Mouse (Mus musculus) thymus, postnatal 25 days (tissue): Measurements from ENCODE around the gene Mrps23.

ENCODE experiments used
- DNase-seq: peaks from one replicate; pipeline ENCODE4 v3.0.0; 2022

The Mrps23 gene

GRCm38 (mm10) chr11:88213757-88214156 is 9.6 kb downstream of the Mrps23 start:
- DNase-seq = no peak

- no peak for DNase-seq
Observed at GRCm38 (mm10) chr11:88214881-88215831, 11.0 kb downstream of the Mrps23 start.

- DNase-seq = peak; percentile 56
Observed at GRCm38 (mm10) chr11:88216231-88216685, 12.1 kb downstream of the Mrps23 start.

- no peak for DNase-seq
Observed at GRCm38 (mm10) chr11:88218155-88218554, 14.0 kb downstream of the Mrps23 start.

DNA sequence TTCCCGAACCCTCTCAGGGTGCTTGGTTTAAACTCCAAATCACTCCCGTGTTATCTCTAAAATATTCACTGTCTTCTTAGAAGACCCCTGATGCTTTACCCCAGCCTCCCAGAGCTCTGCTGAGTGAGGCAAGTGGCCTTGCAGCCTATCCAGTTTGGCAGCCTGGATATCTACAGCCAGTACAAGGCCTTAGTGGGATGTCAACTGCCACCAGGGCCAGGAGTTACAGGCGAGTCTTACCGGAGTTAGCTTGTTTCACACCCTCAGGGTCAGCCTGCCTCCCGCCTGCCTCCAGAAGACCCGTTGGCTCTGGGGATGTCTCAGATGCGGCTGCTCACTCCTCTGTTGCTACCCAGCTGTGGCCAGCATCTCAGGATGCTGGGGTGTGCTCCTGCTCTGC is 14.4 kb downstream of the Mrps23 start:
- no peak for DNase-seq

- no peak for DNase-seq
Observed at GRCm38 (mm10) chr11:88221929-88222475, 17.8 kb downstream of the Mrps23 start.

- DNase-seq = no peak
Observed at GRCm38 (mm10) chr11:88227001-88227957, 23.1 kb downstream of the Mrps23 start.

DNA sequence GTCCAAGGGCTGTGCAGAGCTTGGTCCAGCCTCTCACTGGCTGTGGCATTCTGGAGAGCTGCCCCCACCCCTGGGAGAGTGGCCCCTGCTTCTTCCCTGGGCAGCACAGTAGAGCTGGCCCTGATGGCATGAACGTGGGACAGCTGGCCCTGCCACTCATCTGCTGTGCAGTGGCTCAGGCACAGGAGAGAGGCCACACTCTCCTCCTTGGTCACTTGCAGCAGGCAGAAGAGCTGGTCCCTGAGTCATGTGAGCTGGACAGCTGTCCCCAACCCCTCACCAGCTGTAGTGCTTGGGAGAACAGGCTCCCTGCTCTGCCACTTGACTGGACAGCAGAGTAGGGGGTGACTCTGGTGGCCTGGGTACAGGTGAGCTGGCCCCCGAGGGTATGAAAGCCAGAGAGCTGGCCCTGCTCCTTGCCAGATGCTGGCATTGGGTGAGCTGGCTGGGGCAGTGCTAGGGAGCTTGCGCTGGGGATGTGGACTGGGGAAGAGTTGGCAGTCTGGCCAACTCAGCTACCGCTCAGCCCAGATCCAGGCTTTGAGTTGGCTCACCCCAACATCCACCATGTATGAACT is 27.1 kb downstream of the Mrps23 start:
- no peak for DNase-seq

- DNase-seq = peak; percentile 44
Observed at GRCm38 (mm10) chr11:88233528-88234427, 29.6 kb downstream of the Mrps23 start.

DNA sequence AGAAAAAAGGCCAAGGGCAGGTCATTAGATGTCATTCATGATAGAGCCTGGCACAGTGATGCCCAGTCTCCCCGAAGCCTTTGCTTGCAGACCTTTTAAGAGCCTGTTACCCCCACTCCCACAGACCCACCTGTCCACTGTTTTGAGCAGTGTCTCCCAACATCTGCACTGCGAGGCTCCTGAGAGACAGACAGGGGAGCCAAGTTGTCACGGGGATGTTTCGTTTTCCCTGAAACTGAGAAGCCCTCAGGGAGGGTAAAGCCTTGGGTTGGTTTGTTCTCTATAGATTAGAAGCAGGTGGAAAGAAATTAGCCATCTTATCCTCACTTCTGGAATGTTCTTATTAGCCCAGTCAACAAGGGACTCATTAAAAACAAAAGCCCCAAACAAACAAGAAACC is 30.6 kb downstream of the Mrps23 start:
- DNase-seq = no peak

DNA sequence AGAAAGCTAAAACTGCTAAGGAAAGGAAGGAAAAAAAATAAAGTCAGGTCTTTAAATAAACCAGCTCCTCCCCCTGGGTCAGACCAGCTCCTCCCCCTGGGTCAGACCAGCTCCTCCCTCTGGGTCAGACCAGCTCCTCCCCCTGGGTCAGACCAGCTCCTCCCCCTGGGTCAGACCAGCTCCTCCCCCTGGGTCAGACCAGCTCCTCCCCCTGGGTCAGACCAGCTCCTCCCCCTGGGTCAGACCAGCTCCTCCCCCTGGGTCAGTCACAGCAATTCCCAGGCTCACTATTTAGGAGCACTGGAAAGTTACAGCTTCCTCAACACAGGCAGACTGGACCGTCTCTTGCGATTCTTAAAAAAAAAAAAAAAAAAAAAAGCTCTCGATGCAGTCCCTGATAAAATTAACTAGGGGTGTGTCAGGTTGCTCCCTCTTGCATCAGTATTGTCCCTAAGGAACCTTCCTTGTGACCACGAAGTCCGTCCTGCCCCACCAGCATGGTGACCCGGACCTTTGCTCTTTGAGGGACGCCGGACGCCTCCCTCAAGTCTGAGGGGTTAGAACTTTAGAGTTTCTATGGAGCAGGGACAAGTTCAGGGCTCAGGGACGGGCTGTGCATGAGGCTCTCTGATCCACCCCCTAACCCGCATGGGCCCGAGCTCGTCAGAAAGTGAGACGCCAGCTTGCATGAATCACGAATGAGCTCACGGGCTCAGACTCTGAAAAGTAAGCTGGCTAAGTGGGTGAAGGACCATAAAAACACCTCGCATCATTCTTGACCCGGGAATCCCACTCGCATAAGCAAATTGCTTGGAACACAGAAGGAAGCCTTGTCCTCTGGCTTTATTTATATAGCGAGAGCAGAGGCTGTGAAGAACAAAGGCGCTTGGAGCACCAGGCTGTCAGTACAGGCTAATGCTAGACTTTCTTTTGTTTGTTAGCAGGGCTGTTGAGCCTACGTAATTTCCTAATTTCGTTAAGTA is 31.3 kb downstream of the Mrps23 start:
- no peak for DNase-seq

DNA sequence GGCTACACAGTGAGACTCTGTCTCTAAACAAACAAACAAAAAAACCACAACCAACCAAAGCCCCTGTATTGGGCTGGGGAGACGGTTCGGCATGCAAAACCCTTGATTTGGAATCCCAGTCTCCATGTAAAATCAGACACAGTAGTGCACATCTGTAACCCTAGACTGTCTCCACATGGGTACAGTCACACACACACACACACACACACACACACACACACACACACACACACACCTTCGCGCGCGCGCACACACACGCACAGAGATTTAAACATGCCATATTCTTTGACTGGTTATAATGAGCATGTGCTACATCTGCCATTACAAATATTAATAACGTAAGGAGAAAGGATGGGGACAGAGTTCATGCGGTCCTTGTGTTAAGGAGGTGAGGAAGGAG is 36.1 kb downstream of the Mrps23 start:
- no peak for DNase-seq

DNA sequence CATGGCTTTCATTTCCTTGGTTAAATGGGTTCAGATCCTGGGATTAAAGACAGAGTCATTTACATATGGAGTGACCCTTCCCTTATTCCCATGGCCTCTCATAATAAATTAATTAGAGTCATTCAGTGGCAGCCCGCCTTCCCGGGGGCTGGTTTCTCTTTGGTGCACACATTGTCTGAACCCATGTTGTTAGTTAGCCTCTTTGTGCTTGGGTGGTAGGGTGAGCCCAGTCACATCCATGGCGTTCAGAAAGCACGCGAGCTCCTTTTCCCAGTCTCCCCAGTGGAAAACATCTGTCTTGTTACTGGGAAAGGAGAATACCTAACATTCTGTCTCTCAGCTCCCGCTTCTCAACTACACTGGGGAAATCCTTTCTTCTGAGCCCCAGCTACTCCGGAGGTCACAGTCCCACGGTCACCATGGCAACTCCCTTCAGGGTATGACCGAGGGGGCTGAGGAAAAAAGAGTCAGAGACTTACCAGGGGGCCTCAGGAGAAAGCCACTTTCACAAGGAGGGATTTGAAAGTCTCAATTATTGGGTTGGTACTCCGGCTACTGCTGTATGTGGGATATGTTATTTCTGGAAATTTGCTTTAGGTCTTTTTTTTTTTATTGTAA is 36.7 kb downstream of the Mrps23 start:
- DNase-seq = no peak

- no peak for DNase-seq
Observed at GRCm38 (mm10) chr11:88241468-88242301, 37.5 kb downstream of the Mrps23 start.

DNA sequence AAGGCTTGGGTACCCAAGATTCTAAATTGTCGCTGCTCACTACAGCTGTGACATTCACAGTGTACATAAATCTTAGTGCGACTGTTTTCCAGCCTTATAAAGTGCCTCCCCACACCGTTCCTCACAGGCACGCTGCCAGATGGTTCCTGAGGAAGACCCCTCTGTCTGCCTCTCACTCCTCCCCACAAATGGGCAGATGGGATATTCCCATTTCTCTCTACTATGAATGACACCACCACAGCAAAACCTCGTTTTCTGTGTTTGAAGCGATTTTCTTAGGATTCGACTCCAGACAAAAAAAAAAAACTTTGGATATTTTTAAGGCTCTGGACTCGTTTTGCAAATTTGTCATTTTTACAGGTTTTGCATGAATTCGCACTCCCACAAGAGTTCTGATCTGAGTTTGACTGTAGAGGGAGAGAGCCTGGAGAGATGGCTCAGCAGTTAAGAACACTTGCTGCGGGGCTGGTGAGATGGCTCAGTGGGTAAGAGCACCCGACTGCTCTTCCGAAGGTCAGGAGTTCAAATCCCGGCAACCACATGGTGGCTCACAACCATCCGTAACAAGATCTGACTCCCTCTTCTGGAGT is 41.5 kb downstream of the Mrps23 start:
- no peak for DNase-seq

DNA sequence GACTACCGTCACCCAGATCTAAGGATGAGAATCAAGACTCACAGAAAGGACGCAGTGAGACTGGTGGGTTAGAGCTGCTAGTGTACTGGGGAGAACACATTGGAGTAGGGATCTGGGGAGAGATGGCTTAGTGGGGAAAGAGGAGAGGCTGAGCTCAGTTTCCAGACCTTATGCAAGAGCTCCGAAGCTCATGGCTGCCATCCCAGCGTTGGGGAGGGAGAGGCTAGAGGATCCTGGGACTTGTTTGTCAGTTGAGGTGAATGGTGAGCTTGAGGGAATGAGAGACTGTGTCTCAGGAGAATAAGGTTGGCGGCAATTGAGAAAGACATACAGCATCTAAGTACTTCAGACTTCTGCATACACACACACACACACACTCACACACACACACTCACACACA is 44.4 kb downstream of the Mrps23 start:
- DNase-seq = no peak

DNA sequence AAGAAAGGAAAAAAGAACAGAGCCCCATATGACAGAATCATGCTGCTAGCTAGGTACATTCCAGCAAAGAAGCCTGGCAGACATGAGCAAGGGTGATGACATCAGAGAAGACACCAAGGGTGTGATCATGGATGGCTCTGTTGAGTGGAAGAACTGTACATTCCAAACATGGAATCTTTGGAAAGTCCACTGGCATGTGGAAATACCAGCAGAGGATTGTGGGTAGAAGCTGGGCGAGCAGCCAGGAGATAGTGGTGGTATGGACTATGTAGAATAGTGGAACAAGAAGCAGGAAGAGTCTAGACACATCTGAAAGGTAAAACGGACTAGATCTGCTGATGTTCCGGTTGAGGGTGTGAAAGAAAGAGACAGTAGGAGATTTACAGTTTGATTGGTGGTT is 46.4 kb downstream of the Mrps23 start:
- DNase-seq = no peak

- no peak for DNase-seq
Observed at GRCm38 (mm10) chr11:88251295-88251694, 47.1 kb downstream of the Mrps23 start.
